Mouse (Mus musculus) left cerebral cortex, postnatal 10 days (tissue): ENCODE results near the gene Sh3gl1. TPM values are rescaled to one million over a fixed set of nuclear protein-coding genes. Genes with fewer than 3 reads are reported as not detected.
A peak's percentile ranks its signal among the peaks of the same experiment; 100 is the strongest.

Source experiments
- DNase-seq, 2 experiments: peaks; one replicate each; pipeline ENCODE4 v3.0.0; 2021 to 2022; ENCODE audit warnings: low spot score in 2 of 2, mixed read lengths in 1 of 2; ENCODE audit errors: extremely low spot score in 1 of 2
- intact Hi-C: fragments of 180-260 bp; cut with DNase I; formaldehyde crosslinking; loops from one replicate; pipeline ENCODE4 v1.15.1; 2025
- total RNA-seq, 2 experiments: library from RNA; stranded (reverse); gene quantifications; 2 replicates each; pipeline ENCODE4 v1.2.3; 2021

The Sh3gl1 gene
- total RNA-seq, 2 experiments from 2014 or later: 53.7 TPM

- intact Hi-C loops: no loop called here
- DNase-seq: no peak
These were observed 13.0 kb downstream of the Sh3gl1 start for GRCm38 (mm10) chr17:56023386-56023785.

GRCm38 (mm10) chr17:56022989-56023290 lies 13.5 kb downstream of the Sh3gl1 start:
- no peak for DNase-seq
- intact Hi-C loops: no loop called here

GRCm38 (mm10) chr17:56022131-56022988 lies 14.1 kb downstream of the Sh3gl1 start:
- intact Hi-C loops: no loop called here
- DNase-seq: no peak

- DNase-seq: no peak
- intact Hi-C loops: no loop called here
These were observed 15.1 kb downstream of the Sh3gl1 start for GRCm38 (mm10) chr17:56021161-56021910.

GRCm38 (mm10) chr17:56020400-56021084 lies 15.9 kb downstream of the Sh3gl1 start:
- DNase-seq: no peak

GRCm38 (mm10) chr17:56018347-56019131 lies 17.9 kb downstream of the Sh3gl1 start:
- peak in 1 of 2 experiments; percentile 71 for DNase-seq
- intact Hi-C loops: no loop called here

More at GRCm38 (mm10) chr17:56020400-56021084, 15.9 kb downstream of the Sh3gl1 start:
- intact Hi-C loops: no loop called here

GRCm38 (mm10) chr17:56017848-56018247 lies 18.6 kb downstream of the Sh3gl1 start:
- DNase-seq: no peak
- intact Hi-C loops: no loop called here

GRCm38 (mm10) chr17:56016793-56017785 lies 19.3 kb downstream of the Sh3gl1 start:
- DNase-seq: no peak
- intact Hi-C loops: no loop called here

- intact Hi-C loops: no loop called here
- DNase-seq: no peak
These were observed 20.1 kb downstream of the Sh3gl1 start for GRCm38 (mm10) chr17:56016382-56016781.

GRCm38 (mm10) chr17:56015293-56015692 lies 21.1 kb downstream of the Sh3gl1 start:
- intact Hi-C loops: no loop called here
- no peak for DNase-seq

GRCm38 (mm10) chr17:56011441-56011840 lies 25.0 kb downstream of the Sh3gl1 start:
- no peak for DNase-seq
- intact Hi-C loops: loop anchor here (5.0 kb wide), 1 partner anchor 34 kb away; no protein-coding TSS in a partner anchor

- peak; percentile 55 to 79 for DNase-seq
- intact Hi-C loops: loop anchor here (5.0 kb wide), 1 partner anchor 33 kb away; no protein-coding TSS in a partner anchor
These were observed 25.8 kb downstream of the Sh3gl1 start for GRCm38 (mm10) chr17:56010681-56011080.

- intact Hi-C loops: loop anchor here (5.0 kb wide), 1 partner anchor 33 kb away; no protein-coding TSS in a partner anchor
- DNase-seq: no peak
These were observed 26.2 kb downstream of the Sh3gl1 start for GRCm38 (mm10) chr17:56010255-56010654.

GRCm38 (mm10) chr17:56009962-56010240 lies 26.5 kb downstream of the Sh3gl1 start:
- DNase-seq: no peak
- intact Hi-C loops: loop anchor here (5.0 kb wide), 1 partner anchor 33 kb away; no protein-coding TSS in a partner anchor

GRCm38 (mm10) chr17:56009088-56009961 lies 27.1 kb downstream of the Sh3gl1 start:
- intact Hi-C loops: no loop called here
- DNase-seq: peak; percentile 91 to 95

- intact Hi-C loops: no loop called here
- peak; percentile 95 to 96 for DNase-seq
These were observed 27.9 kb downstream of the Sh3gl1 start for GRCm38 (mm10) chr17:56008356-56009087.
